Mouse (Mus musculus): Measurements from ENCODE around the gene Lurap1. TPM values are rescaled to one million over a fixed set of nuclear protein-coding genes. Genes with fewer than 3 reads are reported as not detected.

Gene Lurap1
- polyA plus RNA-seq (2012; ENCODE audit: low replicate concordance) = 0.19 and 0.41 TPM in 2 replicates

DNA sequence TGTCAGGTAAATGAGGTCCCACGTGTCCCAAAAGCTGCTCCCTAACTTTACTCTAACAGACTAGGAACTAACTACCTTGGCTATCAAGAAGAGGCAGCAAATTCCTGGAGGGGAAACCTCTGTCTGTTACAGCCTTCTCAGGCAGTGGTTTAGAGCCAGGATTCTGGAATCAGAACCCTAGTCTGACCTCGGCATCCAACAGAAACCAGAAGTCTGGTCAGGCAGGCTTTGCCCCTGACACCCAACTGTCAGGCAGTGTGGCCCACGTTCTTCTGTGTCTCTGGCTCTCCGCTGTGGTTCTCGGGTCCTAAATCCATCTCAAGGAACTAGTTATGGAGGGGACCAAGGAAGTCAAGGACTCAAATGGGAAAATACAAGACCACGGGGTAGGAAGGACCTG lies at the start of gene Lurap1:
Gene Lurap1 (minus strand): TSS at position 101 of the 400 bp plus-strand sequence.

DNA sequence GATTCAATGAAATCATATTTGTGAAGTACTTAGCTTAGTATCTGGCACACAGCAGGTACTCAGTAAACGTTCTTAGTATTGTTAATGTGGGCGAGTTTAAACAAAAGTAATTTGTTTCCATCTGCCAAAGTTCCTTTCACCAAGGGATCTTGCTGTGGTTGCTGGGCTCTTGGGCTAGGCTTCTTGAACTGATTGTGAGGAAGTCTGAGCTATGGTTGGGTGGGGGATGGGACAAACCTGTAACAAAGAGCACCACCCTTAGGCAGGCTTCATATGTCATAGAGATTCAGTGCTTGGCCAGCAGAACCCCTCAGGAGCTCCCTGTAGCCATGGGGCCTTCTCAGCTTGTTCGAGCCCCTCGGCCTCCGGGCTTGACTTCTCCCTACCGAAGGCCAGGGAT lies 21.9 kb upstream of the Lurap1 start, which contains the start of the genes 1700042G07Rik and Gm49337:
Gene 1700042G07Rik (plus strand): TSS at position 301 of the 400 bp plus-strand sequence.
Gene Gm49337 (plus strand): TSS at position 313 of the 400 bp plus-strand sequence.

DNA sequence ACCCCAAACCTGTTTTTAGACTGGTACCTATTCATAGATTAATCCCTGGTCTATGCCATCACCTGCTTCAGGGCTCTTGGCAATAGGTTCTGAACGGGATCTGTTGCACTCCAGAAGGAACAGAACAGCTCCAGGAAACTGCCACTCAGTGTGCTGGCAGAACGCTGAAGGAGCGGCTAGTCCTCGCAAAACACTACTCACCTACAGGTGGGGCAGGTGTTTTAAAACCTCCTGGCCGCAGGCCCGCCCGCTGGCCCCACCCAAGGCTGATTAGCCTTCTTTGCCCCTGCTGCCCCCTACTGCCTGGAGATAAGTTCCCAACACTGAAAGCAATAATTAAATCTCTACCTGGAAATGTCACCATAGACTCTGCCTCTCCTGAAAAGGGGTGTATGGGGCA lies 16.3 kb upstream of the Lurap1 start, which contains the start of gene Tspan1:
Gene Tspan1 (minus strand): TSS at position 198 of the 400 bp plus-strand sequence.

DNA sequence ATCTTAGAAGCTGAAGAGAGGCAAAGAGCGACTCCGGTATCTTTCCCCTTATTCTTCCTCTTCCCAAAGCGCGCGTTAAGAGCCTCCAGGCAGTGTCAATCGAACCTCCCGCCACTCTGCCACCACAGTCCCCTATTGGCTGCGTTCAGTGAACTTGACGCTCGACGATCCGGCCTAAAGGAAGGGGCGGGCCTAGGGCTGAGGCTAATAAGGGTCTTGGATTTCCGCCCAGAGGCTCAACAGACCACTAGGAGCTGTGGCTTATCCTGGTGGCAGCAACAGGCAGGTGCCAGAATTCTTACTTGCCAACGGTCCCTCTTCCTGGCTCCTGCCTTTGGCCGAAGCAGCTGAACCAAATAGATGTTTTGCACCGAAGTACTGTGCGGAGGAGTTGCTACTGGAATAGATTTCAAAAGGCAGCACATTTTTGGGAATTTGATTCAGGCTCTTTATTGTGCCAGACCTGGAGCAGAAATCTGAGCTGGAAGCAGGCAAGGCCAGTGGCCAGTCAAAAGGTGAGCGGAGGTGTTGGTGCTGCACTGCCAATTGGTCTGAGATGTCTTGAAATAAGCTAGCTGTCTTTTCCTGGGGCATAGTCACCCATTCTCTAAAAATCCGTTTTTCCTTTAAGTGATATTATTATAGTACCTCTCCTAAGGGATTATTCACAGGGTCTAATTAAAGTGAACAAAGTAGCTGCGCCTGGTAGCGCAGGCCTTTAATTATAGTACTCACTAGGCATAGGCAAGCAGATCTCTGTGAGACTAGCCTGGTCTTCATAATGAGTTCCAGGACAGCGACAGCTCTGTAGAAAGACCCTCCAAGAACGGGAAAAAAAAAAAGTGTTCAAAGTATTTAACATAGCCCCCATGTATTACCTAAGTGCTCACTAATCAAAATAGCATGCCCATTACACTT lies 27.3 kb downstream of the Lurap1 start, which contains the start of the genes Rad54l and Pomgnt1:
Gene Rad54l (minus strand): TSS at position 89 of the 918 bp plus-strand sequence.
Gene Pomgnt1 (plus strand): TSS at position 239 of the 918 bp plus-strand sequence.

Other genes starting within 250 kb of the Lurap1 start
- not detected in 2 replicates for gene Dmbx1, start 211.4 kb downstream of the Lurap1 start, polyA plus RNA-seq (2012; ENCODE audit: low replicate concordance)
- 7.7 and 12.1 TPM in 2 replicates for gene Faah, start 133.4 kb downstream of the Lurap1 start, polyA plus RNA-seq (2012; ENCODE audit: low replicate concordance)
- 0.11 and 0.38 TPM in 2 replicates for gene Nsun4, start 97.5 kb downstream of the Lurap1 start, polyA plus RNA-seq (2012; ENCODE audit: low replicate concordance)
- gene Uqcrh, start 76.3 kb downstream of the Lurap1 start, polyA plus RNA-seq (2012; ENCODE audit: low replicate concordance) = 12.3 and 45.2 TPM in 2 replicates
- 30.1 and 62.6 TPM in 2 replicates for gene Lrrc41, start 76.1 kb downstream of the Lurap1 start, polyA plus RNA-seq (2012; ENCODE audit: low replicate concordance)
- gene Rad54l, start 27.6 kb downstream of the Lurap1 start, polyA plus RNA-seq (2012; ENCODE audit: low replicate concordance) = 0.79 and 1.8 TPM in 2 replicates
- gene Pomgnt1, start 27.5 kb downstream of the Lurap1 start, polyA plus RNA-seq (2012; ENCODE audit: low replicate concordance) = 4.2 and 8.7 TPM in 2 replicates
- gene Tspan1, start 16.3 kb upstream of the Lurap1 start, polyA plus RNA-seq (2012; ENCODE audit: low replicate concordance) = not detected in 2 replicates
- gene 1700042G07Rik, start 22.0 kb upstream of the Lurap1 start, polyA plus RNA-seq (2012; ENCODE audit: low replicate concordance) = not detected in 2 replicates
- gene Gm49337, start 22.0 kb upstream of the Lurap1 start, polyA plus RNA-seq (2012; ENCODE audit: low replicate concordance) = not detected in 2 replicates
- 1.3 and 3.1 TPM in 2 replicates for gene Pik3r3, start 70.3 kb upstream of the Lurap1 start, polyA plus RNA-seq (2012; ENCODE audit: low replicate concordance)